Mouse (Mus musculus) layer of hippocampus, adult 18-20 months (tissue): Measurements from ENCODE around the gene Morn3. TPM values are rescaled to one million over a fixed set of nuclear protein-coding genes. Genes with fewer than 3 reads are reported as not detected.
"Not testable (repeated sequence)": the region's sequence is repeated elsewhere in the genome, so short reads cannot be mapped to it uniquely, and the experiment has no call there.

ENCODE experiments used
- DNase-seq, 2 experiments: peaks; one replicate each; pipeline ENCODE4 v3.0.0; 2022; ENCODE audit warnings: low spot score in 2 of 2
- long read RNA-seq: library from polyadenylated mRNA; stranded (forward); transcript quantifications from one replicate; pipeline ENCODE4 v2.0.0, GENCODE M21; 2021
- total RNA-seq, 2 experiments: library from RNA; stranded (reverse); gene quantifications; 2 replicates each; pipeline ENCODE4 v1.2.3; 2021

Morn3 gene
- total RNA-seq = under 1 TPM; 0.38 to 0.94 TPM
- long read RNA-seq, partial matches to known transcripts = 0 of 1 reads
- long read RNA-seq, other reads (novel, unspliced or antisense) = 1 of 1 reads

- DNase-seq = no peak
Observed at GRCm38 (mm10) chr5:123046916-123047315, at the start of gene Morn3. Morn3 (minus strand) TSS chr5:123047016.

DNA sequence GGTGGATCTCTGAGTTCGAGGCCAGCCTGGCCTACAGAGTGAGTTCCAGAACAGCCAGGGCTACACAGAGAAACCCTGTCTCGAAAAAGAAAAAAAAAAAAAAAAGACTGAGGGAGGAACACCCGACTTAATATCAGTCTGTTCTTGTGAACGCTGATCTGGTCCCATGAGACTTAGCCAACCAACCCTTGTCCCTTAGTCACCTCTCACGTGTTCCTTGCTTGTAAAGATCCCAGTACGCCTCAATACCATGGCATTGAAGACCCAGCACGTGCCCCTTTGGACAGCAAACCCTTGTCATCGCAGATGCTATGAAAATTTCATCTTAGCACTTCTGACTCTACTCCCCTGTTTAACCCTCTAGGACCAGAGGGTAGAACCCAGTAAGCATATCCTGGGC is 49.5 kb upstream of the Morn3 start:
- DNase-seq = no peak

DNA sequence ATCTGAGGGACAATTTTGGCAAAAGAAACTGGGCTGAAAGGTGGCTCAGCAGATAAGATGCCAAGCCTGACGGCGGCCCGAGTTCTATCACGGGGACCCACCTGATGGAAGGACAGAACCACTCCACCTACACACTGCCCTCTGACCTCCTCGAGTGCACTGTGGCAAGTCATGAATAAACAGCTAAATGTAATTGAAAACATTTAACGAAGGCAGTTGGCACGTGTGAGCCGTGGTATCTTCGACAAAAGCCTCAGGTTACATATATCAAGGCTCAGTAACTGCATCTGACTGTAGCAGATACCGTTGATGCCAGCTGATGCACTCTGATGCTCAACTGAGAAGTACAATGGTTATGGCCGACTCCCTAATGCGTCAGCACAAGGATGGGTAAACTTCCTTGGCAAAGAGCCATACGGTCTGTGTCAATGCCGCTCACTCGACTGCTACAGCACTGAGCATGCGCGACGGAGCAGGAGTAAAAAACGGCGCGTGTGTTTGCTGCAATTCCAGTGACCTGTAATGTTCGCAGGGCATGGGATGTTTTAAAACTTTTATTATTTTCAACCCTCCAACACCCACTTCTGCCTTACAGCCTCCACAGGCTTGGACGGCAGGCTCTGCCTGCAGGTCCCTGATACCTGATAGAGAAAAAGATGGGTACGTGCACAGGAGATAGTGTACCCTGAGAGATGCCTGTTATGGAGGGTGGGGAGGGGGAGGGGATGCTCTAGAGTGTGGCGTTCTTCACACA is 47.6 kb upstream of the Morn3 start:
- peak in 1 of 2 experiments; percentile 54 for DNase-seq

DNA sequence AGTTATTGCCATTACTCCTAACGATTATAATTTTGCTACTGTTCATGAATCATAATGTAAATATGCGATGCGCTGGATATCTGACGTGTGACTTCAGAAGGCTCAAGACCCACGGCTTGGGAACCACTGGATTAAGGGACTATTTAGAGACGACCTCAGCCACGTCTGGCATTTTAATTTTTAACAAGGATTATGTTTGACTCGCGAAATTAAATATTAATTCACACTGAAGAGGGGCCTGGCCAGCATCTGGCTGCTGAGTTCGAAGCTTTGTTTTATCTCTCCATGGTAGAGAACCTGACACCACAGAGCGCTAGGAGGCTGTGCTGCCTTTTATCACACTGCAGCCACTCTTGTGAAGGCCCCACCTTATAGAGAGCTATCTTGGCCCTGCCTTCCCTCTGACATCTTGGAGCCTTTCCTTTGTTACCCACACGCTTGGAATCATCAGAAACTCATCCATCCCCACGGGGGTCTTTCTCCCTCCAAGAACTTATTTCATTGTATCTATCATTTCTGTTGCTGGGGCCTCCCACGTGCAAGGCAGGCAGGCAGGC is 46.3 kb upstream of the Morn3 start:
- DNase-seq = no peak

- DNase-seq = no peak
Observed at GRCm38 (mm10) chr5:123090560-123091306, 43.9 kb upstream of the Morn3 start.

DNA sequence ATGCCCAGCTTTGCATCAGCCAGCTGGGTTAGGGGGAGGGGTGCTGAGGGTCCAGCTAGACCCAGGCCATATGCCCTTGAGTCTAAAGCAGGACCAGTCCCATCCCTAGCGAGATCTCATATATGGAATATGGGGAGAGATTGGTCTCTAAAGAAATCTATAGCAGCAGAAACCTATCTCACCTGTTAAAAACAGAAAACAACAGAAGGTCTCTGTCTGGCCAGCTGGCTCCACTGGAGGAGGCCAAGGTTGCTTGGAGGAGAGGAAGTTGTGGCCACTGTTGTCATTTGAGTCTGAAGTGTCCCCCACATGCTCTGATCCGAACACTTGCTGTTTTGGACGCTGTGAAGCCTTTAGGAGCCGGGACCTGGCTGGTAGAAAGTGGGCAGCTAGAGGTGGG is 42.0 kb upstream of the Morn3 start:
- DNase-seq = no peak

GRCm38 (mm10) chr5:123086501-123086900 is 39.7 kb upstream of the Morn3 start:
- no peak for DNase-seq

GRCm38 (mm10) chr5:123083340-123084050 is 36.7 kb upstream of the Morn3 start:
- DNase-seq = no peak

DNA sequence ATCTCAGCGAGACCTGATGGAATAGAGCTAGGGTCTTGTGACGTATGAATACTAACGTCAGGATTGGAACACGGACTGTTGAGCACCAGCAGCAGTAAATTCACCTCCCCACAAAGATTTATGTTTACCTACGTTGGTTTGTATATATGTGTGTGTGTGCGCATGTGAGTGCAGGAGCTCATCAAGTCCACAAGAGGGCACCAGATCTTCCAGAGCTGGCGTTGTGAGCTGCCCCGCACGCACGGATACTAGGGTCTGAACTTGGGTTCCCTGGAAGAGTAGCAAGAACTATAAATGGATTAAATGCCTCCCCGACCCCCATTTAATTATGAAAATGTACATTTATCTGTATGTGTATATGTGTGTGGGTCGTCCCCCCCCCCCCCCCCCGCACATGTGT is 33.7 kb upstream of the Morn3 start:
- no peak for DNase-seq

GRCm38 (mm10) chr5:123080041-123080440 is 33.2 kb upstream of the Morn3 start:
- DNase-seq = no peak

DNA sequence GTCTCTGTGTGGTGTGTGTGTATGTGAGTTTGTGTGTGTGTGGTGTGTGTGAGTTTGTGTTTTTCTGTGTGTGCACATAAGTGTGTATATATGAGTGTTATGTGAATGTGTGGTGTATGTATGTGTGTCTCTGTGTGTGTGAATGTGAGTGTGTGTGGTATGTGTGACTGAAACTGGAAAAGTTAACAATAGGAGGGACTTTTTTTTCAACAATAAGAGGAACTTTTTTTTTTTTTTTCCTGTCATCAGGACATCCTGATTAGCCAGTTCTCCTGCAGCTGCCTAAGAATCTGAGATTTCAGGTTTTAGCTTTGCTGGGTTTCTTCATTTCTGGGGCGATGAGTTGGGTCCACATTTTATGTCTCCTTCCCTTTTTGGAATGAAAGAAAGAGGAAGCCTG is 32.8 kb upstream of the Morn3 start:
- DNase-seq = no peak

- DNase-seq = no peak
Observed at GRCm38 (mm10) chr5:123076419-123077281, 29.8 kb upstream of the Morn3 start.

DNA sequence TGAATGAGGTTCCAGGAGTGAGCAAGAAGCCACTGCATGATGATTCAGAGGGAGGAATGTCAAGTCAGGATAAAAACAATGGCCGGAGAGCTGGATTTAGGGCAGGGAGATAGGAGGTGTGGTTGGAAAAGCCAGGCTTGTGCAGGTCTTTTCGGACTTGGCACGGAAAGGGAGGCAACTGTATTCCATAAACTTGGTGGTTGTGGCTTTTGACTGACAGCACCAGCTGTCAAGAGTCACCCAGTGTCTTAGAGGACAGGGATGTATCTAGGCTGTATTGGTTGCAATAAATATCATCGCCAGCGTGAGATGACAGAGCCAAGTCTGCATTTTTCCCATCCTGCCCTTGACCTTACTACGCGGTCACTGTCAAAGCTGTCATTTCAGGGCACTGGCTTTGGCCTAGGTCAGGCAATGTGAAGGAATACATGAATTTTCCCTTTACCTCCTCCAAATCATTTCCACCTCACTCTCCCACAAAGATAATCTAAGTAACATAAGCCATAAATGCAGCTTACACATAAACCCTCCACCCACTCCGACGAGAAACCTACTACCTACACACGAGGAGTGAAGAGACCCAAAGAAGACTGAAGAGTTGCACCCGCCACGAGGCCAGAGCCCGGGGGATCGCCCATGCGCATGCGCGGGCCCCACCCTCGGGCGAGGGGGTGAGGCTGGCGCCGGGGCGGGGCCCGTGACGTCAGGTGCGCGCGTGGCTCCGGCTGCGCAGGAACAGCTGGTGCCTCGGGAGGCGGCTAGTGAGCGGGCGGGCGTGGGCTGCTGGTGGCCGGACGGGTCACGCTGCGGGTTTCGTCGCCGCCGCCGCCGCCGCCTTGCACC is 29.0 kb upstream of the Morn3 start:
- DNase-seq = peak; percentile 90 to 92

DNA sequence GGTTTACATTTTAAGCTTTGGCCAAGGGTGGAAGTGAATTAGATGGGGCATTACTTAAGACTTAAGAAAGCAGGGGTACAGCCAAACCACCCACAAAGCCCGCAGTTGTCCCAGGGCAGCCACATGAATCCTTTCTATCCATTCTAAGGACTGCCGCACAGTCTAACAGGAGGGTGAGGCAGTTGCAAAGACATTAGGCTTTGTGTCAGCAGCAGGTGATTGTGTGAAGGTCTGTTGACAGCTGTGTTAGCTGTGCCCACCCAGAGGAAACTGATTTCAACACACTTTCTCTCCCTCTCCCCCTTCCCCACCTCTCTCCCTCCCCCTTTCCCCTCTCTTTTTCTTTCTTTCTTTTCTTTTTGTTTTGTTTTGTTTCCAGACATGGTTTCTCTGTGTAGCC is 21.9 kb upstream of the Morn3 start:
- DNase-seq = no peak

DNA sequence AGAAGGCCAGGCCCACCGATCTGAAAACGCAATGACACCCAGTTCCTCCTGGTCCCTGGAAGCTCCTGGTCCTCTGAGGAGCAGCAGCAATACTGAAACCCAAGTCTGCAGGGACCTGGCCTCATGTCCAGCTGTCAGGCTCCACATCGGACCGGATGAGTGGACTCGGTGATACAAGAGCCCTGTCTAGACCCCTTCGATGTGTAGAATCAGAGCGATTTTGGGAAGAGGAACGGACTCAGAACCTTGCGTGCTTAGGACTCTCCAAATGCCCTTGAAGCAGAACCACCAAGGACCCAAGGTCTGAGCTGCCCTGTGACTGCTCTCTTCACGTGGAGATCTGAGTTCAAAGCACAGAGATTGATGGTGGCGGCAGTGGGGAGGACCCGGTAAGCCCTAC is 21.3 kb upstream of the Morn3 start, which contains the start of gene Tmem120b:
Tmem120b (plus strand) TSS at position 301 of the 400 bp plus-strand sequence.
- DNase-seq = no peak

GRCm38 (mm10) chr5:123067395-123067995 is 20.7 kb upstream of the Morn3 start:
- DNase-seq = no peak

GRCm38 (mm10) chr5:123064207-123064606 is 17.4 kb upstream of the Morn3 start:
- DNase-seq = peak; percentile 48 to 54

- no peak for DNase-seq
Observed at GRCm38 (mm10) chr5:123063141-123063540, 16.3 kb upstream of the Morn3 start.

- not testable (repeated sequence) for DNase-seq
Observed at GRCm38 (mm10) chr5:123061402-123061749, 14.6 kb upstream of the Morn3 start.
